Mouse (Mus musculus) embryonic stem cell, embryonic (primary cell): ENCODE data around the gene Nipal4.

ENCODE experiments used
- CTCF ChIA-PET, 4 experiments: fragments of 300-600 bp in 2 of 4; fragments of 350-600 bp in 2 of 4; sonication (Branson Sonifier 250); formaldehyde crosslinking; loops; one replicate each; lab custom pipeline; 2022; ENCODE audit warnings: inconsistent platforms in 2 of 4; lab: Charles Lee
- POLR2A ChIA-PET, 4 experiments: fragments of 300-600 bp in 2 of 4; fragments of 350-600 bp in 2 of 4; sonication (Branson Sonifier 250); formaldehyde crosslinking; loops; one replicate each; lab custom pipeline; 2022; ENCODE audit warnings: antibody characterized with exemption in 4 of 4, inconsistent platforms in 1 of 4; lab: Charles Lee

Gene Nipal4

GRCm38 (mm10) chr11:46109206-46109605 is 57.1 kb downstream of the Nipal4 start:
- CTCF ChIA-PET = interaction anchor here in 1 of 4 experiments (0.6 kb wide), 1 partner anchor 8 kb away, joined by 5 read pairs; no protein-coding TSS in a partner anchor
- POLR2A ChIA-PET = interaction anchor here in 2 of 4 experiments (1.2 to 10.3 kb wide), 7 partner anchors 10 to 53 kb away, joined by 3 to 134 read pairs (median 5); partner anchors contain the start of gene Adam19 (in 1 of the 2)

DNA sequence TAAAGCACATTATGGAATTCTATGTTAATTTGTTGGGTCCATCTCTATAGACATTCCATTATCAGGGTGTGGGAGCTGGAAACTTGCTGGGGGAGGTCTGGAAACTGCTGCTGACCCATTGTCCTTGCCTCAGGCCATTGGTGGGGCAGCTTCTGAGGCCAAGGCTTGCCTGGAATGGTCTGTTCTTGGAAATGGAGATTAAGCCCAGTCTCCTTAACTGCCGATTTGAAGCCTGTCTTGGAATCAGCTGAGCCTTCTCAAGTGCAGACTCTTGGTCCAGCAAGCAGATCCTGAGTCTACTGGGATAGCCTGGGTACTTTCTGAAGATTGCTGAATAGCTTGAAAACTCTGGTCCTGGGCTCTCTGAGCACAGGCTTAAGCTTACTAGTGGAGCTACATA is 59.3 kb downstream of the Nipal4 start:
- CTCF ChIA-PET = interaction anchor here in 2 of 4 experiments (1.0 to 1.7 kb wide), 4 partner anchors 9 to 31 kb away, joined by 3 to 6 read pairs (median 4); no protein-coding TSS in a partner anchor

DNA sequence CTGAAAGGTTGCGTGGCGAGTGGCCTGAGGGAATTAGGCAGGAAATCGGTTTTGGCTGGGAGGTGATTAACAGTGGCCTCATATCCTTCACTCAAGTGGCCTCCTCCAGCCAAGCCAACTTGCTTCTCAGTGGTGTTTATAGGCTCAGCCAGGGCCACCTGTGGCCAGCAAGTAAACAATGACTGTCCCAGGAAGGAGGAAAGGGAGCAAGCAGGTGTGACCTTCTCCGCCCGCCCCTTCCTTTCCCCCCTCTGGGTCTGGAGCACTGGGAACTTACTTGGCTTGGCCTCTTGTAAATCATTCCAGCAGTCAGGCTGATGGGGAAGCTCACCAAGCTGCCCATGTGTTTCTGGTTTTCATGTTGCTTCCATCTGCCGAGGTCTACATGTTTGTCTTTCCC is 64.2 kb downstream of the Nipal4 start:
- CTCF ChIA-PET = no interaction called here
- POLR2A ChIA-PET = interaction anchor here in 1 of 4 experiments (0.8 to 1.0 kb wide), 2 partner anchors 11 to 12 kb away, joined by 3 to 4 read pairs; no protein-coding TSS in a partner anchor

More for the DNA sequence above, 59.3 kb downstream of the Nipal4 start:
- POLR2A ChIA-PET = interaction anchor here (0.5 to 10.3 kb wide), 50 partner anchors 8 to 244 kb away, joined by 3 to 134 read pairs (median 6); partner anchors contain the start of gene Adam19 (in 2 of the 4)
